Comparison of ENCODE assay signal across 13 mouse cellular contexts in the genomic region with DNA sequence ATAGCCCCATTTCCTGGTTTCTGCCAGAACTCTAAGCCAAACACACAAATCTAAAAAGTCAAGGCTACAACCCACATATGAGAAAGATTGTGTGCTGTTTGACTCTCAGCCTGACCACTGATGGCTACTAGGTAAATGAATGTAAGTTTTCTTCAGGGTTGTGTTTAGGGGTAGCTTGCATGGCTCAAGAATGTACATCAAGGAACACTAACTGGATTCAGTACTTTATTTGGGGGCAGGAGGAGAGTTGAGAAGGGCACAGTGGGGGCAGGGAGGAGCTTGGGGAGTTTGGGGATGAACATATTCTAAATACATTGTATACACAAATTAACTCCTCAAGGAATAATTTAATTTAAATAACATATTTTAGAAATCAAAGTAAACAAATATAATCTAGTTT.
DNase-seq lines count a peak whose midpoint lies in the region; ATAC-seq and TF ChIP-seq lines count a peak whose summit lies in the region.
"Had no signal": no experiment of that assay in that cellular context is flagged by ENCODE, and none has a peak within 500 bp of the region (broad histone marks: within the 10 kb centered on the region; RNA-seq: fewer than 3 reads in every experiment).

No protein-coding gene starts in this region.

- no peak overlapping the region for H3K4me3 ChIP-seq in heart, embryonic 12.5 days
- H3K4me3 ChIP-seq in stomach, embryonic 14.5 days (ENCODE audit: low read depth, low read length): 0 out of 2 replicates have a peak overlapping the region, but pooled peaks have one; percentile 5
- no peak overlapping the region for H3K4me3 ChIP-seq in stomach, postnatal 0 days (ENCODE audit: low read depth, low read length)
- H3K4me3 ChIP-seq in limb, embryonic 14.5 days (replicated peaks; ENCODE audit: low read length): peak overlapping the region; percentile 20; the same call in 1 of the 2 replicates
- H3K4me3 ChIP-seq in stomach, embryonic 16.5 days (replicated peaks; ENCODE audit: low read length): no peak overlapping the region

- ATAC-seq in heart, embryonic 12.5 days (ENCODE audit: insufficient number of reproducible peaks, low FRiP score): no peak
- ATAC-seq in stomach, embryonic 14.5 days (ENCODE audit: insufficient number of reproducible peaks, insufficient read depth, low FRiP score, low read depth): no peak
- ATAC-seq in stomach, postnatal 0 days (ENCODE audit: low FRiP score, low TSS enrichment): no peak
- no peak for ATAC-seq in limb, embryonic 14.5 days (ENCODE audit: low FRiP score, low read depth)
- ATAC-seq in stomach, embryonic 16.5 days (ENCODE audit: insufficient read depth, low FRiP score): no peak

- no peak for TF ChIP-seq EP300 in stomach, postnatal 0 days (optimal IDR thresholded peaks at IDR 0.05)

- intact Hi-C loops in heart, postnatal 36 days (cut with DNase I): no loop called here

- H3K27me3 ChIP-seq in heart, embryonic 12.5 days (replicated peaks): no peaks in the 10 kb centered on the region
- H3K27me3 ChIP-seq in stomach, embryonic 14.5 days (ENCODE audit: control insufficient read depth, insufficient read depth, low read length): no peaks in the 10 kb centered on the region
- H3K27me3 ChIP-seq in stomach, postnatal 0 days (ENCODE audit: control insufficient read depth, insufficient read depth, low read length): no peaks in the 10 kb centered on the region
- no peaks in the 10 kb centered on the region for H3K27me3 ChIP-seq in limb, embryonic 14.5 days (ENCODE audit: control insufficient read depth, insufficient read depth, low read length)
- H3K27me3 ChIP-seq in stomach, embryonic 16.5 days (ENCODE audit: control insufficient read depth, insufficient read depth, low read length): no peaks in the 10 kb centered on the region

- H3K4me2 ChIP-seq in heart, embryonic 12.5 days: peak overlapping the region; percentile 23; the same call in 1 of the 2 replicates
- H3K4me2 ChIP-seq in stomach, embryonic 14.5 days (replicated peaks; ENCODE audit: low read depth, low read length): peak overlapping the region; percentile 13; the same call in 1 of the 2 replicates
- H3K4me2 ChIP-seq in stomach, postnatal 0 days (replicated peaks; ENCODE audit: low read depth): no peak overlapping the region
- H3K4me2 ChIP-seq in limb, embryonic 14.5 days (replicated peaks; ENCODE audit: low read depth, low read length, severe bottlenecking): peak overlapping the region; percentile 36
- H3K4me2 ChIP-seq in stomach, embryonic 16.5 days (ENCODE audit: low read depth, low read length): 0 out of 2 replicates have a peak overlapping the region, but pooled peaks have one; percentile 19
- H3K4me2 ChIP-seq: liver, embryonic 11.5 days had no signal

- no peak for TF ChIP-seq POLR2A in limb, embryonic 14.5 days (IDR thresholded peaks at IDR 0.05; ENCODE audit: borderline replicate concordance, extremely low read depth, insufficient read depth, insufficient read length)

- no peak for DNase-seq in heart, postnatal 36 days
- no peak for DNase-seq in stomach, postnatal 0 days (ENCODE audit: low spot score)
- DNase-seq in limb, embryonic 14.5 days (ENCODE audit: low spot score): no peak
- no peak for DNase-seq in urinary bladder, postnatal 14 days (ENCODE audit: low spot score)
- DNase-seq in cerebellum, adult 11-12 months: no peak
- DNase-seq: adrenal gland, adult 8-10 months; kidney, postnatal 36 days; retina, postnatal 1 day had no signal

- no peak overlapping the region for H3K9ac ChIP-seq in heart, embryonic 12.5 days
- no peak overlapping the region for H3K9ac ChIP-seq in stomach, embryonic 14.5 days (replicated peaks; ENCODE audit: low read depth, low read length)
- no peak overlapping the region for H3K9ac ChIP-seq in stomach, postnatal 0 days (ENCODE audit: low read length)
- H3K9ac ChIP-seq in limb, embryonic 14.5 days (ENCODE audit: low read depth, low read length, severe bottlenecking): no peak overlapping the region
- no peak overlapping the region for H3K9ac ChIP-seq in stomach, embryonic 16.5 days (ENCODE audit: low read length)

- no peaks in the 10 kb centered on the region; the same call in 1 of the 2 replicates for H3K9me3 ChIP-seq in heart, embryonic 12.5 days (replicated peaks)
- H3K9me3 ChIP-seq in stomach, embryonic 14.5 days (ENCODE audit: control insufficient read depth, low read depth, low read length): no peaks in the 10 kb centered on the region
- no peaks in the 10 kb centered on the region for H3K9me3 ChIP-seq in stomach, postnatal 0 days (ENCODE audit: control insufficient read depth, low read length)
- no peaks in the 10 kb centered on the region for H3K9me3 ChIP-seq in limb, embryonic 14.5 days (ENCODE audit: control insufficient read depth, low read length)
- H3K9me3 ChIP-seq in stomach, embryonic 16.5 days (replicated peaks; ENCODE audit: control insufficient read depth, low read length): no peaks in the 10 kb centered on the region
- H3K9me3 ChIP-seq: heart, embryonic 10.5 days had no signal

- peaks cover 3% of the 10 kb centered on the region; the same call in 1 of the 2 replicates for H3K36me3 ChIP-seq in heart, embryonic 12.5 days
- H3K36me3 ChIP-seq in stomach, embryonic 14.5 days (ENCODE audit: control insufficient read depth, insufficient read depth, low read length): no peaks in the 10 kb centered on the region
- no peaks in the 10 kb centered on the region for H3K36me3 ChIP-seq in stomach, postnatal 0 days (ENCODE audit: control insufficient read depth, insufficient read depth, low read length)
- peaks cover under 1% of the 10 kb centered on the region; the same call in 1 of the 2 replicates for H3K36me3 ChIP-seq in limb, embryonic 14.5 days (ENCODE audit: control insufficient read depth, insufficient read depth, low read length)
- H3K36me3 ChIP-seq in stomach, embryonic 16.5 days (ENCODE audit: control insufficient read depth, insufficient read depth, low read length): no peaks in the 10 kb centered on the region
- H3K36me3 ChIP-seq: heart, embryonic 10.5 days had no signal

- H3K4me1 ChIP-seq in heart, embryonic 12.5 days (replicated peaks): no peaks in the 10 kb centered on the region
- H3K4me1 ChIP-seq in stomach, embryonic 14.5 days (ENCODE audit: control insufficient read depth, insufficient read depth, low read length): no peaks in the 10 kb centered on the region
- H3K4me1 ChIP-seq in stomach, postnatal 0 days (replicated peaks; ENCODE audit: control insufficient read depth, insufficient read depth): no peaks in the 10 kb centered on the region
- H3K4me1 ChIP-seq in limb, embryonic 14.5 days (ENCODE audit: control insufficient read depth, insufficient read depth, low read length): no peaks in the 10 kb centered on the region
- H3K4me1 ChIP-seq in stomach, embryonic 16.5 days (ENCODE audit: control insufficient read depth, insufficient read depth, low read length): no peaks in the 10 kb centered on the region
- H3K4me1 ChIP-seq: heart, embryonic 10.5 days had no signal

- no peak for TF ChIP-seq CTCF in stomach, postnatal 0 days (IDR thresholded peaks at IDR 0.05; ENCODE audit: low read depth)

- no peak overlapping the region for H3K27ac ChIP-seq in heart, embryonic 12.5 days (ENCODE audit: poor library complexity, severe bottlenecking)
- no peak overlapping the region for H3K27ac ChIP-seq in stomach, embryonic 14.5 days (ENCODE audit: low read length)
- no peak overlapping the region for H3K27ac ChIP-seq in stomach, postnatal 0 days (replicated peaks)
- no peak overlapping the region for H3K27ac ChIP-seq in limb, embryonic 14.5 days (replicated peaks; ENCODE audit: low read depth, low read length)
- no peak overlapping the region for H3K27ac ChIP-seq in stomach, embryonic 16.5 days (ENCODE audit: low read length)

Comparison
In these comparisons a context has a peak if more than half of its experiments do, and no peak if none do; other contexts are left out.
1. H3K4me3 ChIP-seq: peak in stomach, embryonic 14.5 days (single experiment) and limb, embryonic 14.5 days (single experiment); none in heart, embryonic 12.5 days (single experiment), stomach, postnatal 0 days (single experiment) and stomach, embryonic 16.5 days (single experiment).